Mouse (Mus musculus): ENCODE data around the gene Ccdc162. TPM values are rescaled to one million over a fixed set of nuclear protein-coding genes. Genes with fewer than 3 reads are reported as not detected.

The Ccdc162 gene
- total RNA-seq, 2 experiments from 2014 or later, result 0.36 to 1.7 TPM

DNA sequence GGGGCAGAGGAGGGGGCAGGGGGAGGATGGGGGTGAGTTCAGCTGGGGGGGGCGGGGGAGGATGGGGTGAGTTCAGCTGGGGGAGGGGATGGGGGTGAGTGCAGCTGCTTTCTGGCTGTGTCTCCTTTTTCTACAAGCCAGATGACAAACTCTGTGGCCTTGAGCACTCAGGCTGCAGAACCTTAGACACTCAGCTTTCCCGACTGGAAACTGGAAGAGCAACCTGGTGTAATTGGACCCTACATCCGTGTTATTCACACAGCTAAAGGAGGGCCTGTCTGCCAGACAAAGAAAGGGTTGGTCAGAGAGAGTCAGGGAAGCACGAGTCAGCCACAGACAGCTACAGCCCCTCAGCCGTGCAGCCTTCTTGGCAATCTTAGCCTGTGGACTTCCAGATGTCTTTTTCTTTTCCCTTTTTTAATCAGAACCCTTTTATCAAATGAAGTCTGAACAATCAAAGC is 133.5 kb downstream of the Ccdc162 start:
- DNase-seq (ENCODE audit: low spot score in 2 of 2), result no peak

DNA sequence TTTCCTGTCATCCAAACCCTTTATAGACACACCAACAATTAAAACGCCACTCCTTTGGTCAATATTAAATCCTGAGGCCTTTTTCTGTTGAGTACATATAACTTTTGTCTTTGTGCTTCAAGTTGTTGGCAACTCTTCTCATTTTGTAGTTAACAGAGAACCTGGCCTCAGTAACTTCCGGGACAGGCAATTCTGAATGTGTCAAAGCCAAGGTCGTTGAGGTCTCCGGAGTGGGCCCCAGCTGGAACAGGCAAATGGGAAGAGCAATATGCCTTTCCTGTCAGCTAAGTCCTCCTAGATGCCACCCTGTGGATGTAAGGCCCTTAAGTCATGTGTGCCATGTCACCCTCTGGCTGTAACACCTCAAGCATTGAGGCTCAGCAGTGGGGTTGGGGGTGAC is 136.0 kb downstream of the Ccdc162 start:
- DNase-seq (ENCODE audit: low spot score in 2 of 2), result no peak

DNA sequence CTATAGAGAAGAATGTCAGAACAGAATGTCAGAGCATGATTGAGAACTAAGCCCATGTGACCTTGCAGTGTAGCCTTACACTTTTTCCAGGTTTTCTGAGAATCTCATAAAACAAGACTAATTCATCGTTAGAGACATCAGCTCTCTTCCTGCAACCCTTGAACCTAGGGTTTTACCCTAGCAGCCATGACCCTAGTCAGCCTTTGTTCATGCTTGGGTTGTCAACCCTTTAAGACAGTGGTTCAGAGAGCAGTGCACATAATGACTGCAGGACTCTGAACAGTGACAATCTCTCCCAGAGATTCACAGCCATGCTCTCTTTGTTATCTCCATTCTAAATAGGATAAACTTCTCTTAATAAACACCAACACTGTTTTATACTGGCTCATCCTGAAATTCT is 137.9 kb downstream of the Ccdc162 start:
- DNase-seq (ENCODE audit: low spot score in 2 of 2), result no peak

DNA sequence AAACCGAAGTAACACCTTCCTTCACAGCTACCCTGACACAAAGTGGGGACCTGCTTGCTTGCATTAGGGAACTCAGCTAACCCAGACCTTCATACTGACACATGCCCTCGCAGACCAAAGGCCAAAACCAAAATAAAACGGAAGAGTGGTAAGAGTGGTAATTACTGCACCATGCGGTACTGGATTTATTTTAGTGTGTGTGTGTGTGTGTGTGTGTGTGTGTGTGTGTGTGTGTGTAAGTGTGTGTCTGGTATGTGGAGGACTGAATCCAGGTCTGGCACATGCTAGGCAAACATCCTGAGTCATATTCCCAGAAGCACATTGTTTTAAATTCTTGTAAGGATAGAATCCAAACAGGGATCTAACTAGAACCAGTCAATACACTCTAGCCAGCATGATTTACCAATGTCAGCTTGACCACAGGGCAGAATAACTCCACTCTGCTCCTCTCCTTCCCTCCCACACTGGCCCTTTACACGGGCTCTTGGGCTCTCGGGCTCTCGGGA is 140.1 kb downstream of the Ccdc162 start:
- DNase-seq (ENCODE audit: low spot score in 2 of 2), result no peak

DNA sequence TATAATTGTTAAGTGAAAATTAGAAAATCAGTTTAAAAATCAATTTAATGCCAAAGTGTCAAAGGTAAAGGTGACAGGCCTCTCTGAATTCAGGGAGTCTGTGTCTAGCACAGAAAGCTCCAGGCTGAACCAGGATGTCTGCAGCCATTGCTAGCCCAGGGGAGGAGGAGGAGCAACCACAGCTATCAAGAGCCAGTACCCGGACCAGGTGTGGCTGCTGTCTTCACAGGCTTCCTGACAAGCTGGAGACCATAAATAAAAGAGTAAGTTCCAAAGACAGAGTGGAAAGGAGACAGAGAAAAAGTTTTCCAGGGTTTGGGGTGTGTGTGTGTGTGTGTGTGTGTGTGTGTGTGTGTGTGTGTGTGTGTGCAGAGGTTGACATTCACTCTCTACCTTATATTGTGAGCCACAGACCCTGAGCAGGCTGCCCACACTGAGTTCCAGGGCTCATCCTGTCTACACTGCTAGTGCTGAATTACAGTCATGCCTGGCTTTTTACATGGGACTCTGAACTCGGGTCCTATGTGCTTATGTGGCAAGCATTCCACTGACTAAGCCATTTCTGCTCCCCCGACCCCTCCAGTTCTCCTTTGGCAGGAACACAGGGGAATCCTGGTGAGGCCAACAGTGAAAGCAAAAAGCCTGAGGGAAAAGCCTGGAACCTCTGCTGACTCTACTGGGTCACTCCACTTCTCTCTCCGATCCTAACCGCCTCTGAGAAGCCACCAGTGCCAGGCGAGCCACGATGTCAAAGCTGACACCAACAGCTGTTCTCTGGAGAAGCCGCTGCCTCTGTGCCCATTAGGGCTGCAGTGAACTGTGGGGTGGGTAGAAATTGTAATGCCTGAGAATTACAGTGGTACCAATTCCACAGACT is 140.7 kb downstream of the Ccdc162 start:
- no peak for DNase-seq (ENCODE audit: low spot score in 2 of 2)

DNA sequence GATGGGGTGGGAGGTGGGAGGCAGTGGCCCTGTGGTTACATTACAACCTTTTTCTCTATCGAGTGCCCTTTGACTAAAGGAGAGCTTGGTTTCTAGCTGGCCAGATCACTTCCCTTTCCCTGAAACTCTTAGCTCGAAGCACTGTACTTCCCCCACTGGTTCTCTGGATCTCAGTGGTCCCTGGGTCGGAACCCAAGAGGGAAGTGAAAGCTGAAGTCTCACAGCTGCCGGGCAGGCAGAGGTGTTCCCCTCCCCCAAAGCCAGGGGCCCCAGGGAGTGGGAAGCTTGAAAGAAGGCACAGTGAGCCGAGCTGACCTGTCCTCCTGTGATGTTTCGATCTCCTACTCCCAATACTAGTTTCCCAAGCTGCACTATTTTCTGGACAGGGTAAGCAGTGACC is 143.2 kb downstream of the Ccdc162 start:
- no peak for DNase-seq (ENCODE audit: low spot score in 2 of 2)

DNA sequence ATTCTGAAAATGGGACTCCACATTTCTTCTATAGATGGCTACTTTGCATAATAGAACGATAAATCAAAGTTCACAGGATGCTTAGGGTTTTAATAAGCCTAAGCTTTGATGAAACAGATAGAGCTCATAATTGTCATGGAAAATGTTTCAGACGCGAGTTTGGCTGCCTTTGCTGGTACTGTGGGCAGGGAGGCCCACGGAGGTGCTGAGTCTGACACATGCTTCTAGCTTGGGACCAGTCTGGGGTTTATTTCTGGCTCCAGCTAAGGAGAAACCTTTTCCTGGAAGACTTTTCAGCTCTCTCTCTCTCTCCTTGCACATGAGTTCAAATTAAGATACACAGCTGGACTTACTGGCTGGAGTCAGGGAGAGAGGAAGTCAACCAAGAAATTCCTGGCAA is 144.2 kb downstream of the Ccdc162 start:
- no peak for DNase-seq (ENCODE audit: low spot score in 2 of 2)

DNA sequence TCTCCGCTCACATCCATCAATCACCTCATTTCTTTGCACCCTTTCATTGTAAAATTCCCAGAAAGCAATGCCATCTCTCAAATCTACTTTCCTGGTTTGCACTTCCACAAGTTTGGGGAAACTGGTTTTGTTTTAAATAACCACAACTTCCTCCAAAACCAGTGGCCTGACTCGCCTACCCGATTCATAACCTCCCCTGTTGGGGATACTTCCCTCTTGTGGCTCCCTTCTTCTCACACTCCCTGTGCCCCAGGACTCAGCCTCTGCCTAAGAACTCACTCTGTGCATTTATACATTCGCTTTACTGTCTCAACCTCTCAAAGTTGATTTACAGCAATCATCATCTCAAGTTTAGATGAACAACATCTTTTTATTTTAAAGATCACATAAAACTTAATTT is 145.4 kb downstream of the Ccdc162 start:
- DNase-seq (ENCODE audit: low spot score in 2 of 2), result no peak

DNA sequence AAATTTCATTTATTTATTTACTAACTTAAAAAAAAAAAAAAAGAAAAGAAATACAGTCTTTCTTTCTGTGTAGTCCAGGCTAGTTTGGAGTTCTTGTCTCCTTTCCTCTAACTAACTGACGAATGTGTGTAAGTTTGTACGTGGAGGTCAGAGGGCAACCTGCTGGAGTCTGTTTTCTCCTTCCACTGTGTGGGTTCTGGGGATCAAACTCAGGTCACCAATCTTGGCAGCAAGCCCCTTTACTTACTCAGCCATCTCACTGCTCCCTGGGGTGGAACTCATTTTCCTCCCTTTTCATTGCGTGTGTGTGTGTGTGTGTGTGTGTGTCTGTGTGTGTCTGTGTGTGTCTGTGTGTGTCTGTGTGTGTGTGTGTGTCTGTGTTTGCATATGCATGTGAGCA is 148.1 kb downstream of the Ccdc162 start:
- DNase-seq (ENCODE audit: low spot score in 2 of 2), result no peak

DNA sequence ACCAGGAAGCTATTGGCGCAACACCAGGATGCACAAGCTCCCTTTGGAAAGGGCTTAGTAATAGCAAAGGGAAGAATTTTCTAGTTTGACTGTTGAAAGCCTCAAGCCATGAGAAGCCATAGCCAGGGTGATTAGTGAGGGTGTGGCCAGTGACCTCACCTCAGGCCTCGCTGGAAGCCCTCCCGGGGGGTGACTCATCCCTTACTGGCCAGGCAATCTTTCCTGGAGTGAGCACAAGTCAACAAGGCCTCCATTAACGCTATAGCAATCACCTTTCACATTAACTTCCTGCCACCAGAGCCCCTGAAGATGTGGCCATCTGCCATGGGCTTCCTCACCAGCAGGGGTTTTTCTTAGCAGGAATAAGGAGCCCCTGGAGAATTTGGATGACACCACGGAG is 151.3 kb downstream of the Ccdc162 start:
- peak; percentile 26 to 34 for DNase-seq (ENCODE audit: low spot score in 2 of 2)

DNA sequence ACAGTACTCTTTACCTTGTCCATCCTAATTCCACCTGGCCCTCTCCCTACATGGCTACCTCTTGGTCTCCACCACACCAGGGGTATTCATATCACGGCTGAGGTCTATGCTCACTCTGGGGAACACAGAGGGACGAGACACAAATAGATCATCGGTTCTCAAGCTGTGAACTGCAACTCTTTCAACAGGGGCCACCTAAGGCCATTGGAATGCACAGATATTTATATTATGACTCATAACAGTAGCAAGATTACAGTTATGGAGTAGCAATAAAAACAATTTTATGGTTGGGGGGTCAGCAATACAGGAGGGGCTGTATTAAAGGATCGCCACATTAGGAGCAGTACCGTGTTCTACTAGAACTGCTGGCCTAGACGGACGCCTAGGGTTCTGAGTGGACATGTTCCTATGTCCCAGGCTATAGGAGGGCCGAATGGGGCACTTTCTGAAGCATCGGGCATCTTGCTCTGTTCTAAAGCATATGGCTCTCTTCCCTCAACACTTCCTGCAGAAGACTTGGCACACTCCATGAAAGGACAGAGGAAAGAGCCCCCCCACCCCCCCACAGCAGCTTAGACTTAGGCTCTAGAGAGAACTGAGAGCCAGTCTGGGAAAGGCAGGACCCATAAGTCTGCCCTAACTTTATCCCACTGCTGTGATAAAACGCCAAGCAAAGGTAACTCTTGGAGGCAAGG is 154.6 kb downstream of the Ccdc162 start:
- no peak for DNase-seq (ENCODE audit: low spot score in 2 of 2)

DNA sequence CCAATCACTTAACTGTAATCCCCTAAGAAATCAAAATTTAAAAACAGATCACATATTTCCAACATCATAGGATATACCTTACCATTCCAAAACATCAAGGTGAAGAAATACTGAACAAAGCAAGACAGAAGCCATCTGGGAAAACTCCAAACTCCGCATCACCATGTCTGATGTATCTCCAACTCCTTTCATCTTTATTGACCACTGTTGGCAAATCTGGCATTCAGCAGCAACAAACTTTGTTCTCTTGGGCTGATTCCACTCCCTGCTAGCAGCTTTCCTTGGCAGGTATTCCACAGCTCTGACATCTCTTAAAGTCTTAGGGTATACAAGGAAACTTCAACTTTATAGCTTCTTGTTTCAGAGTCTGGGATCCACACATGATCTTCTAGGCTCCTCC is 158.0 kb downstream of the Ccdc162 start:
- DNase-seq (ENCODE audit: low spot score in 2 of 2), result no peak

DNA sequence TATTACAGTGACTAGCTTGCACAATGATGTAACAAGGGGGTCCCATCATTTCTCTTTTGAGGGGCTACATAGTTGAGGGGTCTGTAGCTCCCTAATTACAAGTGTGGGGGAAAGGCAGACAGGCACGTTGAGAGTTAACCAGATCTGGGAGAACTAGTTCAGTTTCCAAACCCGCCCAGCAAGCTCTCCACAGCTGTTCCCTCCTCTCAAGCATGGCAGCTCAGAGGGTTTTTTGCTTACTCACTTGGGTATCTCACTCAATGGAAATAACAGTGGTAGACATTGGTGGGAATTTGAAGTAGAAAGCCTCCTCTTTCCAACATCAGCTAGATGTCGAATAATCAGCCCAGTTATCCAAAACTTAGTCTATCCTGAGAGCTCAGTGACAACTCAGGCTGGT is 161.4 kb downstream of the Ccdc162 start:
- DNase-seq (ENCODE audit: low spot score in 2 of 2), result no peak

DNA sequence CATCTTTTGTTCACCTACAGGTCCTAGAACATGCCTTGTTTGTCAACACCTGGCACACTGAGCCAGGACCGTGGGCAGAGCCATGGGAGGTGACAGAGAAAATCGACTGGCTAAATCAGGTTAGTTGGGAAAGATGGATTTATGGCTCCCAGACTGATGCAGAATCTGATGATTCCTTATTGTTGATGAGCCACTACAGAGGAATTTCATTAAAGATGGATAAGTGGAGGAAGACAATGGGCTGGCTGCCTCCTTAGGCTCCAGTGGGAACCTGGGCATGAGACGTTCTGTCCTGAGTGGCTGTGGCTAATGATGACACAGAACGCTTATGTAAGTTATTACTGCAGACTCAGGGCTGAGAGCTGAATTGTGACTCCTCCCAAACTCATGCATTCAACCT is 162.7 kb downstream of the Ccdc162 start:
- no peak for DNase-seq (ENCODE audit: low spot score in 2 of 2)

DNA sequence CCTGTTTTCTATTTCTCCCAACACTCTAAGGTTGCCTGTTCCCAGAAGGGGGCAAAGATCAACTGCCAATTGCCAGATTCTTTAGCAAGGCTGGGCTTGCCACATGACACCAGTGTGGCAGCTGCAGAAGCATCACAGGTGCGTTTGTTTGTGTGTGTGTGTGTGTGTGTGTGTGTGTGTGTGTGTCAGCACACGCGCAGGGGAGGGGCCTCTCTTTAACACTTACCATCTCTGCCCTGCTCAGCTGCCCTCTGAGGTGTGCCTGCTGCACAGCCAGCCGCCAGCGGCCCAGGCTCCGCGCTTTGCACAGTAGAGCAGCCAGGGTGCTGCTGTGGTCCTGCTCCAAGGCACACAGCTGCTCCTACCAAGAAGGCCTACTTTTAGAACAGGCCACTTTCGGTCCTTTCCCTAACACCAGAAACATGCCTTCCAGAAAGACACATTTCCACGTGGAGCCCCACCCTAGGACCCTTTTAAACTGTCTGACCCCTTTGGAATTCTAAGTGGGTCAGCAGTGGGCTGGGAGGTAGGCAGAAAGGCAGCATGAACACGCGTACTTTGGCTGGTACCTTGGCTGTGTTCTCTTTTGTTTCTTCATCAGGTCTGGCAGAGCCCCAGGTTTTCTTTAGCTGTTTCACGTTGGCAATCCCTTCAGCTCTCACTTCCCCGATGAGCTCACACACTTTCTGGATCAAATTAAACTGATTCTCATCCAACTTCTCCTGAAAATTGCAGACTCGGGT is 163.4 kb downstream of the Ccdc162 start:
- no peak for DNase-seq (ENCODE audit: low spot score in 2 of 2)

DNA sequence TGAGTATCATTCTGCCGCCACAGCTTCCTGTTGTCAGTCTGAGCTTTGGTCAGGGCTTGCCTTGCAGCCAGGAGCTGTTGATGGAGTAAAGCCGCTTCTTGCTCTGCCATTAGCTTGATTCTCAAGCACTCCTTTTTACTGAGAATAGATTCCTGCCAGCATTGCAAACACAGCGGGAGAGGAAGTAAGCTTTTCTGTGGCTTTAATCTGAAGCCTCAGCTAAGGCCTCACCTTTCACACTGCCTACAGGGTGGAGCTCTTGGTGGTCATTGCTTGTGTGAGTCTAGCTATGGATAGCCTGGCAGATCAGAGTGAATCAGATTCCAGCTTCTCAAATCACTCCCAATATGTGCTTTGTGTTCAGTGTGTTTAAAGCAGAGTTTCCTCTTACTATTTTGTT is 164.1 kb downstream of the Ccdc162 start:
- DNase-seq (ENCODE audit: low spot score in 2 of 2), result no peak

DNA sequence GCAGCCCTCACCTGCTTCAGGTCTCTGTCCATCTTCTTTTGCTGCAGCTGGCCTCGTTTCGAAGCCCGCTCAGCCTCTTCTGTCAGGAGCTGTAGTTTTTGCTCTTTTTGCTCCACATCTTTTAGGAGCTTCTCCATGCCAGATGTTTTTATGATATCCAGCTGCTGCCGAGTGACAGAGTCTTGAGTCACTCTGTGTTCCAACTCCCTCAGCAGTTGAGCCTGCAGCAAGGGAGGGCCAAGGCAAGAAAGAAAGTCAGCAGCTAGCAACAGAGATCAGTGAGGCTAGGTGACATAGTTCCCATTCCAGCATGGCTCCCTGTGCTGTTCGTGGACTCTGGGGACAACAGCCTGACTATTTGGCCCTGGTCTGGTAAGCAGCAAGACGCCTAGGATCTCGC is 165.7 kb downstream of the Ccdc162 start:
- no peak for DNase-seq (ENCODE audit: low spot score in 2 of 2)

DNA sequence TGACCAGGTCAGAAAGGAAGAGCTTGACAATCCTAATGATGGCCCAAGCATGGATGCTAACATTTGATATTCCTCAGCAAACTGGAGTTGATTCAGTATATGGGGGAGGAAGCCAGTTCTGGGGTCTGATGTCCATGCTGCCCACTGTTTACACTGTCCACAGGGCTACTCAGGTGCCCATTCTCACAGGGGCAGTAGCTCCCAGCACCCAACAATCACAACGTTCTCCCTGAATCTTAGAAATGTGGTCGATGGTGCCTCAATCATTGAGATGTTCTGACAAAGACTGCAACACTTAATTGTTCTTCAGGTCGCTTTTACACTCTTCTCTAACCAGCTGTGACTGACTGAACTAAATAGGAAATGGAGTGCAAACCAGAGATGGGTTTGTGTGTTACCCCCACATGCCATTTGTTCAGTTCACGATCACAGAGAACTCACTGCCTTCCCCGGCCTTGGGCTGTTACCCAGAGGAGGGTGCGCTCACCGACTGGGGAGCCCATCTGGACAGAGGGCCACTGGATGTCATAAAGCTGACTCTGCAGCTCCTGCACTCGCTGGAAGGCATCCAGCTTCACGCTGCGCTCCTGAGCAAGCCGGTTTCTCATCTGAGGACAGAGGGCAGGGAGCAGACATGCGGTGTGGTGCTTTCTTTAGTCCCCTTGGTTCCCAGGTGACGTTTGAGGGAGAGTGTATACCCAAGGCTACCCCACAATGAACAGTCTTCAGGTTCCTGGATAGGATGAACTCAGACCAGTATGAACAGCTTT is 169.9 kb downstream of the Ccdc162 start:
- DNase-seq (ENCODE audit: low spot score in 2 of 2), result peak in 1 of 2 experiments; percentile 3

DNA sequence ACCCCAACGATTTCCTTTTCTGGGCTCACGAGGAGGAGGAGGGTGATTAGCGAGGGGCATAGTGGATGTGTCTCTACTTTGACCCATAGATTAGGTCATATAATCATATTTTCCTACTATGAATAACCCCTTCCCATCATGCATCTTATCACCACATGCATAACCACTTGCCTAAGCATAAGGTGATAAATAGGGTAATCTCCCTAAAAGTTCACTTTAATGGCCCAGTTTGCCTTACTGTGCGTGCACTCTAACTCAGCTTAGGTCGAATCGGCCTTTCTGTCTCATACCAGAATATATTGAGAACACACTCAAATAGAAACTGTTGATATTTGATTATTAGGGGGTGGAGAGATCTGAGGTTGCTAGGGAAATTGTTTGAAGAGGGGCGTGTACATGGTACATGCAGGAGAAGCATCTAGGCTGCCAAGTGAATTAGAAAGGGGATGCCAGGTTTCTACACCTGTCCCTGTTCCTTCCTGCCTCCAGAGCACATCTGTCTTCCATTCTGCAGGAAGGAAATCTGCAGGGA is 171.1 kb downstream of the Ccdc162 start:
- no peak for DNase-seq (ENCODE audit: low spot score in 2 of 2)

DNA sequence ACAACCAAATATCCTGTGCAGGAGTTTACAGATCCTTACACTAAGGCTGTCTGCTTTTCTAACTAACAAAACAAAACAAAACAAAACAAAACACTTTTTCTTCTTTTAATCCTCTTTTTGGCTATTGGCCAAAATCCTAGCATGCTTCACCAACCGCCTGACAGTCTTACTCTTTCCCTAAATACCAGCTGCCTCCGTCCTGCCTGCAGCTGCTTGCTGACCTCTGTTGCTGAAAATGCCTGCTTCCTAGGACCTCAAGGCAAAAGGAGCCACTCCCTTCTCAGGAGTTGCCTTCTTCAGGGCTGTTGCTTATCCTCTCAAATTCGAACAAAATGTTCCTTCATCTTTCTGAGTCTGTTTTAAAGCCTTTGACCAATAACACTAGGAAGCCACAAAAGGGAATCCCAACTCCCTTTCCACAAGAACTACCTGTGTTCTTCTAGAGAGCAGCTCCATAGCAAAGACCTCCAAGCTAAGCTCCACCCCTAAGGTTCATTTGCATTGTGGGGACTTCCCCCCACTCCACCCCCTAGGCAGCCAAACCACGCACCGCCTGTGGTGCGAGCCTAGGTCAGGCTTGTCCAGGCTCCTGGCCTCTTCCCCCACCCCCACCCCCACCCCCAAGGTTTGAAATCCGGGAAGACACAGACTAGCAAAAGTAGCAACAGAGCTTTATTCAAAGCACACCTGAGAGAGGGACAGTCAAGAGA is 171.8 kb downstream of the Ccdc162 start:
- no peak for DNase-seq (ENCODE audit: low spot score in 2 of 2)
